Mouse (Mus musculus) limb, embryonic 12.5 days (tissue): ENCODE results near the gene Fam122a. TPM values are rescaled to one million over a fixed set of nuclear protein-coding genes. Genes with fewer than 3 reads are reported as not detected.

ENCODE experiments used
- ATAC-seq: fragments of 200-750 bp; cut with Nextera tagmentation; 2 replicates; pipeline ENCODE4 v1.8.0; 2017; ENCODE audit warnings: low read depth, moderate TSS enrichment; ENCODE audit not compliant: insufficient number of reproducible peaks, insufficient read depth, low FRiP score, low TSS enrichment
- H3K27ac ChIP-seq: fragments of 300-500 bp; sonication (generic); 2 replicates; pipeline ENCODE4 v1.5.1; 2016; ENCODE audit warnings: mild to moderate bottlenecking, moderate library complexity
- H3K27me3 ChIP-seq: fragments of 300-500 bp; sonication (generic); 2 replicates; pipeline ENCODE4 v1.6.1; 2016; ENCODE audit warnings: mild to moderate bottlenecking, moderate library complexity
- H3K36me3 ChIP-seq: fragments of 300-500 bp; sonication (generic); 2 replicates; pipeline ENCODE4 v1.6.1; 2016; ENCODE audit warnings: mild to moderate bottlenecking, moderate library complexity
- H3K4me1 ChIP-seq: fragments of 300-500 bp; sonication (generic); replicated peaks from 2 replicates; pipeline ENCODE4 v1.6.1; 2016
- H3K4me2 ChIP-seq: fragments of 300-500 bp; sonication (generic); 2 replicates; pipeline ENCODE4 v1.6.1; 2016; ENCODE audit warnings: mild to moderate bottlenecking, moderate library complexity
- H3K4me3 ChIP-seq: fragments of 300-500 bp; sonication (generic); replicated peaks from 2 replicates; pipeline ENCODE4 v1.5.1; 2016; ENCODE audit warnings: mild to moderate bottlenecking
- H3K9ac ChIP-seq: fragments of 300-500 bp; sonication (generic); replicated peaks from 2 replicates; pipeline ENCODE4 v1.6.1; 2016; ENCODE audit warnings: mild to moderate bottlenecking, moderate library complexity
- H3K9me3 ChIP-seq: fragments of 300-500 bp; sonication (generic); 2 replicates; pipeline ENCODE4 v1.6.1; 2016; ENCODE audit warnings: mild to moderate bottlenecking, moderate library complexity
- WGBS: fragments of 180-500 bp; shearing (Covaris S2); methylation state at CpG from one replicate; pipeline ENCODE4 v1.1.7; 2016; 5-methylcytosine and 5-hydroxymethylcytosine counted together
- polyA plus RNA-seq: library from polyadenylated mRNA; unstranded; fragments of >200 nt; fragmentation: Nextera tagmentation; extraction: Ambion mirVana; gene quantifications from 2 replicates; pipeline ENCODE4 v1.2.1, GENCODE M21; 2016

Fam122a gene
- polyA plus RNA-seq, 1 experiment from 2014 or later, result 57.5 TPM

- 84% methylated on average over 3 of the region's 4 CpGs for WGBS
- Histone ChIP-seq H3K9ac (no peak overlapping the region), H3K27me3 (no peaks in the 10 kb centered on the region), H3K4me1 (no peaks in the 10 kb centered on the region), H3K4me2 (no peak overlapping the region), H3K9me3 (no peaks in the 10 kb centered on the region), H3K27ac (no peak overlapping the region), H3K36me3 (no peaks in the 10 kb centered on the region), H3K4me3 (no peak overlapping the region)
- no peak for ATAC-seq
Observed at GRCm38 (mm10) chr19:24484612-24485194, 7.5 kb upstream of the Fam122a start.

- Histone ChIP-seq H3K4me2 (no peak overlapping the region), H3K9me3 (no peaks in the 10 kb centered on the region), H3K4me1 (0 out of 2 replicates have a peak, but pooled peaks cover 6% of the 10 kb centered on the region), H3K4me3 (no peak overlapping the region), H3K27ac (no peak overlapping the region), H3K9ac (no peak overlapping the region), H3K36me3 (no peaks in the 10 kb centered on the region), H3K27me3 (no peaks in the 10 kb centered on the region)
- no peak for ATAC-seq
- 63% methylated on average over 2 of the region's 2 CpGs for WGBS
Observed at GRCm38 (mm10) chr19:24480916-24481315, 3.8 kb upstream of the Fam122a start.

GRCm38 (mm10) chr19:24476461-24476860, 695 bp downstream of the Fam122a start:
- Histone ChIP-seq H3K4me1 (peaks cover 14% of the 10 kb centered on the region; the same call in 1 of the 2 replicates), H3K9me3 (no peaks in the 10 kb centered on the region), H3K36me3 (peaks cover 5% of the 10 kb centered on the region; the same call in 1 of the 2 replicates), H3K27me3 (no peaks in the 10 kb centered on the region), H3K4me3 (peak overlapping the region; percentile 81), H3K4me2 (peak overlapping the region; percentile 82), H3K27ac (peak overlapping the region; percentile 93), H3K9ac (peak overlapping the region; percentile 92)
- WGBS, result 2% methylated on average over 11 of the region's 11 CpGs
- ATAC-seq, result no peak

GRCm38 (mm10) chr19:24475281-24475680, 1.9 kb downstream of the Fam122a start:
- Histone ChIP-seq H3K4me2 (0 out of 2 replicates have a peak overlapping the region, but pooled peaks have one; percentile 8), H3K27me3 (no peaks in the 10 kb centered on the region), H3K4me3 (no peak overlapping the region), H3K4me1 (peaks cover 14% of the 10 kb centered on the region; the same call in 1 of the 2 replicates), H3K9ac (no peak overlapping the region), H3K9me3 (no peaks in the 10 kb centered on the region), H3K36me3 (peaks cover 5% of the 10 kb centered on the region; the same call in 1 of the 2 replicates), H3K27ac (no peak overlapping the region)
- ATAC-seq, result no peak
- WGBS, result 82% methylated on average over 6 of the region's 6 CpGs

GRCm38 (mm10) chr19:24472512-24472911, 4.6 kb downstream of the Fam122a start:
- Histone ChIP-seq H3K27me3 (no peaks in the 10 kb centered on the region), H3K9me3 (no peaks in the 10 kb centered on the region), H3K4me2 (no peak overlapping the region), H3K4me3 (no peak overlapping the region), H3K36me3 (peaks cover 5% of the 10 kb centered on the region; the same call in 1 of the 2 replicates), H3K4me1 (peaks cover 11% of the 10 kb centered on the region; the same call in 1 of the 2 replicates), H3K9ac (no peak overlapping the region), H3K27ac (no peak overlapping the region)
- ATAC-seq, result no peak
- 88% methylated on average over 5 of the region's 5 CpGs for WGBS

- Histone ChIP-seq H3K27me3 (no peaks in the 10 kb centered on the region), H3K4me2 (no peak overlapping the region), H3K36me3 (peaks cover 5% of the 10 kb centered on the region; the same call in 1 of the 2 replicates), H3K27ac (no peak overlapping the region), H3K9me3 (no peaks in the 10 kb centered on the region), H3K4me1 (peaks cover 11% of the 10 kb centered on the region; the same call in 1 of the 2 replicates), H3K4me3 (no peak overlapping the region), H3K9ac (no peak overlapping the region)
- no peak for ATAC-seq
- 91% methylated on average over 6 of the region's 6 CpGs for WGBS
Observed at GRCm38 (mm10) chr19:24471538-24471937, 5.6 kb downstream of the Fam122a start.

GRCm38 (mm10) chr19:24469216-24469615, 7.9 kb downstream of the Fam122a start:
- H3K9me3 ChIP-seq, result no peaks in the 10 kb centered on the region
- H3K27me3 ChIP-seq, result no peaks in the 10 kb centered on the region
- no peak for ATAC-seq
- H3K36me3 ChIP-seq, result peaks cover 5% of the 10 kb centered on the region; the same call in 1 of the 2 replicates
- H3K4me2 ChIP-seq, result no peak overlapping the region
- no peaks in the 10 kb centered on the region for H3K4me1 ChIP-seq
- 70% methylated on average over 4 of the region's 4 CpGs for WGBS
- H3K27ac ChIP-seq, result no peak overlapping the region
- H3K9ac ChIP-seq, result no peak overlapping the region
- no peak overlapping the region for H3K4me3 ChIP-seq

GRCm38 (mm10) chr19:24468616-24469015, 8.5 kb downstream of the Fam122a start:
- no peaks in the 10 kb centered on the region for H3K27me3 ChIP-seq
- H3K27ac ChIP-seq, result no peak overlapping the region
- H3K4me3 ChIP-seq, result no peak overlapping the region
- H3K9me3 ChIP-seq, result no peaks in the 10 kb centered on the region; the same call in 1 of the 2 replicates
- WGBS, result 63% methylated on average over 3 of the region's 3 CpGs
- H3K4me2 ChIP-seq, result no peak overlapping the region
- H3K9ac ChIP-seq, result no peak overlapping the region
- H3K36me3 ChIP-seq, result peaks cover 5% of the 10 kb centered on the region; the same call in 1 of the 2 replicates
- no peak for ATAC-seq
- H3K4me1 ChIP-seq, result no peaks in the 10 kb centered on the region

- 92% methylated on average over 3 of the region's 3 CpGs for WGBS
- no peaks in the 10 kb centered on the region for H3K4me1 ChIP-seq
Observed at GRCm38 (mm10) chr19:24463011-24463410, 14.1 kb downstream of the Fam122a start.

GRCm38 (mm10) chr19:24456591-24457231, 20.4 kb downstream of the Fam122a start:
- Histone ChIP-seq H3K4me1 (peaks cover 5% of the 10 kb centered on the region), H3K4me3 (no peak overlapping the region), H3K36me3 (no peaks in the 10 kb centered on the region), H3K9ac (no peak overlapping the region), H3K27ac (no peak overlapping the region), H3K4me2 (no peak overlapping the region), H3K9me3 (no peaks in the 10 kb centered on the region), H3K27me3 (no peaks in the 10 kb centered on the region)
- 91% methylated on average over 6 of the region's 6 CpGs for WGBS
- ATAC-seq, result no peak

More at GRCm38 (mm10) chr19:24463011-24463410, 14.1 kb downstream of the Fam122a start:
- Histone ChIP-seq H3K36me3 (no peaks in the 10 kb centered on the region), H3K27ac (no peak overlapping the region), H3K27me3 (no peaks in the 10 kb centered on the region), H3K4me2 (no peak overlapping the region), H3K9ac (no peak overlapping the region), H3K9me3 (no peaks in the 10 kb centered on the region; the same call in 1 of the 2 replicates), H3K4me3 (no peak overlapping the region)
- ATAC-seq, result no peak

GRCm38 (mm10) chr19:24455249-24455960, 21.8 kb downstream of the Fam122a start:
- Histone ChIP-seq H3K9me3 (no peaks in the 10 kb centered on the region), H3K36me3 (no peaks in the 10 kb centered on the region), H3K9ac (no peak overlapping the region), H3K4me2 (no peak overlapping the region), H3K4me3 (no peak overlapping the region), H3K4me1 (peaks cover 5% of the 10 kb centered on the region), H3K27ac (no peak overlapping the region), H3K27me3 (no peaks in the 10 kb centered on the region)
- no peak for ATAC-seq
- WGBS, result 79% methylated on average over 6 of the region's 6 CpGs
